Mouse (Mus musculus): ENCODE measurements around the gene Rpl13. TPM values are rescaled to one million over a fixed set of nuclear protein-coding genes. Genes with fewer than 3 reads are reported as not detected.
A peak's percentile ranks its signal among the peaks of the same experiment; 100 is the strongest.

The Rpl13 gene
- polyA plus RNA-seq, 2 experiments from 2014 or later, result 2,503 to 2,608 TPM

DNA sequence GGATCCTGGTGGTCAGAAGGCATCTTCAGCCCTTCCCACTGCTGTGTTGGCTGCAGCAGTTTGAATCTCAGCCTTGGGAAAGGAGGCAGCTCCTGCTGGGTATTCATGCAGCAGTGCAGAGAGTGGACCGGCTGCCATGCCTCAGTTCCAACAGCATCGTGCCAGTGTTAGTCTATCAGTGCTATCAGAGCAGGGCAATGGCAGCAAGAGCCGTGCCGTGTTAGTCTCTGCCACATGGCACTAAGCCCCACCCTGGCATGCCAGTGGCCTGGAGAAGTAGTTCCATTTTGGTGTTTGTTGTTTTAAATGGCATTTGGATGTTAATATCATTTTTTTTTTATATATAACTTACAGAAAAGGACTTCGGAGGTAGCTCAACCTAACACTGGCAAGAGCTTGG lies 6.8 kb downstream of the Rpl13 start:
- no peak for ATAC-seq

DNA sequence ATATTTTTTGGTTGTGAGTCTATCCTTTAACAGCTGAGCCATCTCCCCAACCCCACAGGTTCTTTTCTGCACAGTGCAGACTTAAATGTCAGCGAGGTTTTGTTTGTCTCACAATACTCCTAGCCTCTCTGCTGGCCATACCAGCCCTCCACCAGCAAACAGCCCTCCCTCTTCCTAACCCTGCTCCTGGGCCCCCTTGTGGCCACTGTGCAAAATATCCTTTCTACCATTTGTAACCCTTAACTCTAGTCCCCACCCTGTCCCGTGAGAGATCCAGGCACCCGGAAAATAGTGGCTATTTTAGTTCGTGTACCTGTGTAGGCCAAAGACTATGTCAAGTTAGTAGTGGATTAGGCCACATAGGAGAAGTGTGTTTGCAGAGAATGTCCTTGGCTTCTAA lies 8.5 kb downstream of the Rpl13 start:
- peak; percentile 67 for ATAC-seq

- ATAC-seq, result no peak
Observed at GRCm38 (mm10) chr8:123112892-123113291, 10.7 kb downstream of the Rpl13 start.

- ATAC-seq, result peak; percentile 59
Observed at GRCm38 (mm10) chr8:123113908-123114469, 11.8 kb downstream of the Rpl13 start.

- no peak for ATAC-seq
Observed at GRCm38 (mm10) chr8:123114644-123115043, 12.5 kb downstream of the Rpl13 start.

- ATAC-seq, result no peak
Observed at GRCm38 (mm10) chr8:123117127-123117731, 15.1 kb downstream of the Rpl13 start, which contains the start of gene Cpne7. Cpne7 (plus strand) TSS chr8:123117374.

DNA sequence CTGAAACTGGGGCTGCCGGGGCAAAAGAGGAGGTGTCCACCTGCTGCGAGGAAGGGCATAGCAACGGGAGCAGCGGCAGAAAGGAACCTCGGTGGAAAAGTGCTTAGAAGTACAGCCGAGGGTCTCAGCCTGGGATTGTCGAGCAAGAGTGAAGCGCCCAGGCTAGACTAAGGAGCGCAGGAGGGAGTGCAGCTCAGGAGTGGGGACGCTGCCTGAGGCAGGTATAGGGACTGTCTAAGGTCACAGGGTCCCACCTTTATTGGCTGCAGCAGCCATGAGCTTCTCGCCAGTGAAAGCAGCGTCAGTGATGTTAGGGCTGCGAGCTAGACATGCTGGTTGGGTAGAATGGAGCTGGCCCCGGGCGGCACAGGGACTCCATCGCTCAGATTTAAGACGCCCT lies 15.6 kb downstream of the Rpl13 start:
- no peak for ATAC-seq

DNA sequence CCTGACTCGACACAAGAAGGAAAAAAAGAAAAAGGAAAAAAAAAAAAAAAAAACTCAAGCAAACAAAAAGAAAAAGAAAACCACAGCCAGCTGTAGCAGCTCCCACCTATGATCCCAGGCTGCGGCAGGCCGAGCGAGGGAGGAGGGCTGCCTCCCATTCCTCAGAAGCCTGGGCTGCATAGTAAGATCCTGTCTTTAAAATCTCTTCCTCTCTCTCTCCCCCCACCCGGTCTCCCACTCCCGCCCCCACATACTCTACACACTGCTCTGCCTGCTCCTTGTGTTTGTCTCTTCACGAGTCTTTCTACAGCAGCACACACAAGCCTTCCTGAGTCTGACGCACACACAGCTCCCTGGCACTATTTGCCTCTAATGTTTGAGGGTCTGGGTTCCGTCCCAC lies 19.9 kb downstream of the Rpl13 start:
- no peak for ATAC-seq

DNA sequence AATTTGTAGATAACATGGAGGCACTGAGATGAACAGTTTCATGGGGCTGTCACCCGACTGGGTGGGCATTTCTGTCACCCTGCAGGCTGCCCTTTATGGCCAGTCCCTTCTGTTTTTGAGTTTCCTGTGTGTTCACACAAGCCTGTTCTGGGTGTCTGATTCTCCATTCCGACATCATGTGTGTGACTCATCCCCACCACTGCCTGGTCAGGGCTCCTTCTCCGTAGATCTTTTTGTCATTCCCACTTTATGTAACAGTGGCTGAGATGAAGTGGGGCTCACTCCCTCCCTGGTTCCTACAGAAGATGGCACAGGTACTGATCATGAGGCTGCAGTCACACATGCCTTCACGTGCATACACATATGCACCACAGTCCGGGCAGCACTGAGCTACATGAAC lies 20.5 kb downstream of the Rpl13 start:
- no peak for ATAC-seq

- ATAC-seq, result no peak
Observed at GRCm38 (mm10) chr8:123126193-123126816, 24.2 kb downstream of the Rpl13 start.

DNA sequence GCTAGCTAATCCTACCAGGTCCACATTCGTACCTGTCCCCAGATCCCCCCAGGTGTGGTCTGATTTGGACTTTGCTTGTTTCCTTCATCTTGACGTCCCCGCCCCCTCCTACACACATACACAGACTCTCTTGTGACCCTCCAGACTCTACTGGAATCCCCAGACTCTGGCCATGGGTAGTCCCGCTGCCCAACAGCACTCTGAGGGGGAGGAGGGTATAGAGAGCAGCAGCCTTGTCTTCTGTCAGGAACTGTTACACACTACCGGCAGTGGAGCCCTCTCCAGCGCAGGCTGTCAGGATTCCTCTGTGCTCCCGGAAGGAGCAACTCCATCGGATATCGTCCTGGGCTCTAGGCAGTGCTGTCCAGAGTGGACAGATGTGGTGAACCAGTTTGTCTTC lies 28.9 kb downstream of the Rpl13 start:
- no peak for ATAC-seq

GRCm38 (mm10) chr8:123132953-123133352 lies 30.8 kb downstream of the Rpl13 start:
- no peak for ATAC-seq

- no peak for ATAC-seq
Observed at GRCm38 (mm10) chr8:123134149-123134713, 32.1 kb downstream of the Rpl13 start.

- no peak for ATAC-seq
Observed at GRCm38 (mm10) chr8:123135406-123135805, 33.3 kb downstream of the Rpl13 start.

GRCm38 (mm10) chr8:123135806-123136205 lies 33.7 kb downstream of the Rpl13 start:
- no peak for ATAC-seq

DNA sequence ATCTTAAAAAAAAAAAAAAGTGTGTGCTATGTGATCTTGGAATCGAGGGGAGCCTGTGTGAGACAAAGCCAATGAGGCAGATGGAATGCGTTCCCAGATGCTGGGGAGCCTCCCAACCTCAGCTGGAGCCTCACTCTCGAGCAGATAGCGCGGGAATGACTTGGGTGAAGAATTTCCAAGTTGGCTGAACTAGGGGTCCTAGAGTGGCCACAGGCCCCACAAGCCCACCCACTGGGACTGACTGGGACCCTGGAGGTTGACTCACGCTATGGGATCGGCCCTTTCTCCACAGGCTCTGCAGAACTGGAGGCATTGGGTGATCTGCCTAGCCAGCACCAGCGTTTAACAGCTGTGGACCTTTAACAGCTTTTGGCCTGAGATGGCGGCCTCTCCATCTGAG lies 34.1 kb downstream of the Rpl13 start:
- ATAC-seq, result no peak

GRCm38 (mm10) chr8:123137645-123138077 lies 35.5 kb downstream of the Rpl13 start:
- no peak for ATAC-seq

- ATAC-seq, result no peak
Observed at GRCm38 (mm10) chr8:123138741-123139140, 36.6 kb downstream of the Rpl13 start.

- no peak for ATAC-seq
Observed at GRCm38 (mm10) chr8:123141741-123142462, 39.8 kb downstream of the Rpl13 start.

DNA sequence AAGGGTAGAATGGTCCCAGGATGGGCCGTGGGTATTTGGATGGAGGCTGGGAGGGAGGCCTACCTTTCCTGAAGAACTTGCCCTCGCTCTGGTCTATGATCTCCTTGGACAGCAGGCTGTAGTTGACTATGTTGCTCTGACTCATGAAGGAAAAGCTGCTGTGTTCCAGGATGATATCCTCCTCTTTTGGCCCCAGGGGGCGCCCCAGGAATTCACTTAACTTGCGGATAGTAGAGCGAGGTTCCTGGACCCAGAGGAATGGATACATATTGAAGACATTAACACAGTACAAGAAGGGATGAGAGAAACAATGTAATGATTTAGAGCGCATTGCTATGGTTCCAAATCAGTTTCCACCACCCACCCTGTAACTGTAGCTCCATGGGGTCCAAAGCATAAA lies 43.1 kb downstream of the Rpl13 start:
- ATAC-seq, result no peak

DNA sequence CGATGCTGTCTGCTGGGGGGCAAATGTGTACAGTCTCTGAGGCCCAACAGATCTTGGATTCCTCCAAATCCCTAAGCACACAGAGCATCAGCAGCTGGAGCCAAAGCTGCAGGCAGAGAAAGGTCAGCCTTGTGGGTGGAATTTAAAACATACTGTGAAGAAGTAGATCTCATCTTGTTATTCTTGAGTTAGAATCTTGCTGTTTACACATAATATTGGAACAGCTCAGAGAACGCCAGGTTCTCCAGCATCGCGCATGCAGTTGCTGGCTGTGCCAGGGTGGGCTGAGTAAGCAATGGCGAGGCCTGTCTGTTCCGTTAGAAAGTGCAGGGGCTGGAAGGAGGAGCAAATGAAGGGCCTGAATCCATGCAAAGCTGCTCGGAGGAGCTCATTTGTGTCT lies 44.2 kb downstream of the Rpl13 start:
- no peak for ATAC-seq

- ATAC-seq, result no peak
Observed at GRCm38 (mm10) chr8:123150737-123151171, 48.6 kb downstream of the Rpl13 start.

Data from activated CD4-positive, CD25-positive, alpha-beta regulatory T cell, adult 4 months (primary cell).